Mouse (Mus musculus): Measurements from ENCODE around the gene Sectm1a.
"Not testable (repeated sequence)": the region's sequence is repeated elsewhere in the genome, so short reads cannot be mapped to it uniquely, and the experiment has no call there.

Gene Sectm1a

GRCm38 (mm10) chr11:121089756-121090546, 8.9 kb upstream of the Sectm1a start:
- DNase-seq: peak in 1 of 2 experiments; percentile 29

DNA sequence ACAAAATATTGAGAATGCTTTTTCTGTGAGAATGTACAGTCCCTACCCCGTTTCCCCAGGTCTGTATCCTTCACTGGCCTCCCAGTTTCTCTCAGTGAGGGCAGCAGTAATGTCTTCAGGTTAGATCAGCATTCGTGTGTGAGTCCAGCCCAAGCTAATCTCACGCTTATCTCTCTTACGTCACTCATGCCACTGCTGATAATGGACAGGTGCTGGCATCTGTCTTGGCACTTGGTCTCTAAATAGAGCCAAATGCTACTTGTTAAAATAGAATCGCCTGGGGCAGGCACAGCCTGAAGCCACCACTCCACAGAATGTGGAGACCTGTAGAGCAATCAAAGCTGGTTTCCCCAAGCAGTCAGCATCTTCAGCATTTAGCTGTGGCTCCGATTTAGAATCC, 8.0 kb upstream of the Sectm1a start:
- DNase-seq: peak in 1 of 2 experiments; percentile 16

DNA sequence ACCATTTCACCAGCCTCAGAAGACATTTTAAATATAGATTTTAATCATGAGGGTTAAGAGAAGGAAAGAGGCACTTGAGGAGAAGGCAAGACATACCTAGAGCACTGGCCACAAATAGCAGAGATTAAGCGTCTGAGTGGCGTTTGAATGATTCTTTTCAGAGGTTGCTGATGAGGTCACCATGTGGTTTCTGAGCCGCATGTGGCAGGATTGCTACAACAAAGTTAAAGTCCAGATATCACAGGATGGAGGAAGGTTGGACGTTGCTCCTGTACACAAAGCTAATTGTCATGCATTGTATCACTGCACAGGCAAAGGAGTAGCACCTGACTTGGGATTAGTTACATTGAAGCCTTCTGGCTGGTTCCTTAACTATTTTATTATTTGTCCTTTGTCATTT, 5.3 kb upstream of the Sectm1a start:
- DNase-seq: peak; percentile 28 to 54

DNA sequence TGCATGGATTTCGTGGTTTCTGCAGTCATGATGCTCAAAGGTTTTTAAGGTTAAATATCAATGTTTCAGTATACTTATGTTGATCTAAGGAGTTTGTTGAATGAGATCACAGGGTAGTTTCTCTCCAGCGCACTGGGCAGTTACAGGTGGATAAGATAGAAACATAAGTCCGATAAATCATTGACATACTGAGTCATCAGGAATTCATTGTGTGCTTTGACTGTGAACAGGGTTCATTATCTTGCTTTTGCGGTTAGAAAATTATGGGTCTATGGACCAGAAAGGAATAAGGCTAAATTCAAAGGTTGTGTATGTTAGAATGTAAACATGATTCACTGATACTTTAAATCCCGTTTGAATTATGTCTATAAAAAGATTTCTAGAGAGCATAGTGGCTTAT, 4.2 kb upstream of the Sectm1a start:
- peak in 1 of 2 experiments; percentile 29 for DNase-seq

DNA sequence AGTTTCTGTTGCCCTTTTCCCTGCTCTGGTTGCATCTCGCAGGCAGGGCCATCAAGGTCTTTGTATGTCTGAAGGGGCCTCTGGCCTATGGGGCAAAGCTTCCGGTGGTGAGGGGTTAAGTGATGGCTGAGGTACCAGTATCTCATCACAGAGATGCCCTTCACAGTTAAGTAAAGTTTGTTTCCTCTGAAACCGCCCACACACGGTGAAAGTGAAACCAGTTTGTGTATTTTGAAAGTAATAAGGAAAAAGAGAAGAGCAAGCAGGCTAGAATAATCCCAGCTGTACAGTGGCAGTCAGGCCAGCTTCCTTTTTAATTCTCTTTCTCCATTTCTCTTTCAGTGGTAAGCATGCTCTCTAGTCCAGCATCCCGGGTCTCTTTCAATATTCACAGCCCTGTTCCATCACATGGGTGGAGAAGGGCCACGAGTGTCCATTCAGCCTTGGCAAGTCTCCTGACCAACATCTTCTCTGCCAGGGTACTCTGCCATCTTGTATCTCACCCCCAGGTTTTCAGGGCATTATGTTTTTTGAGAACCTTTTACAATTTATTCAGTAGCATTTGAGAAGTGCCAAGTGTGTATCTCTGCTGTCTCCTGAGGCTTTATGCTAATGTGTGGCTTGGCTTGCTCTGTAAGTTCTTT, 2.0 kb upstream of the Sectm1a start:
- peak in 1 of 2 experiments; percentile 29 for DNase-seq

DNA sequence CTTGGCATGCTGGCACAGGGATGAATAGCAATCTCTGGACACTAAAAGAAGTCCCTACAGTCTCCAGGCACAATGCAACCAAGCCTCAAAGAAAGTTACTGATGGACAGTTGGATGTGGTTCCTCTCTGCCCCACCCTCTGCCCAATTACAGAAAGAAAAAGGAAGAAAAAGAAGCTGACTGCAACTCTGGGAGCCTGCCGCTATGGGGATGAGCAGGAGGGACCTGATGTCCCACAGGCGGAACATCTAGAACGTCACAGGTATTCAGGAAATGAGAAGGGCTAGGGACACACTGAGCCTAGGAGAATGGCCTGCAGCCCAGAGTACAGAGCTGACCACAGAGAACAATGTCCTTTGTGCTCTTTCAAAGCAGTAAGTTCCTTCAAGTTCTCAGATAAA, 1.2 kb upstream of the Sectm1a start:
- peak in 1 of 2 experiments; percentile 11 for DNase-seq

GRCm38 (mm10) chr11:121080330-121080729, 690 bp downstream of the Sectm1a start:
- no peak for DNase-seq

DNA sequence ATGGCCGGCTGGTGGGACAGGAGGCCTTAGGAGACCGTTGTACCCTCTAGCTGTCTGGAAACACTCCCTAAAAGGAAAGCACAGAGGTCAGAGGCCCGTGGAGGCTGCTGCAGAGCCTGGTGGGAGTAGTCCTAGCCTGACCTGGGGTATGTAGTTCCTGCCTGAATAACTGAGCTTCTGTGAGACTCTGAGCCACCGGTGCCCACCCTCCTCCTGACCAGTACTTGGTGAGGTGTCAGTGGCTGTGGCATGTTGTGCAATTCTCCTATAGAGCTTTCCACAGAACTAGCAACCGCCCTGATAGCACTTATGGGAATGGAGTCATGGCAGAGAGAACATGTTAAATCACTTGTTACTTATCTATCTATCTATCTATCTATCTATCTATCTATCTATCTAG, 5.4 kb downstream of the Sectm1a start:
- DNase-seq: peak in 1 of 2 experiments; percentile 15

DNA sequence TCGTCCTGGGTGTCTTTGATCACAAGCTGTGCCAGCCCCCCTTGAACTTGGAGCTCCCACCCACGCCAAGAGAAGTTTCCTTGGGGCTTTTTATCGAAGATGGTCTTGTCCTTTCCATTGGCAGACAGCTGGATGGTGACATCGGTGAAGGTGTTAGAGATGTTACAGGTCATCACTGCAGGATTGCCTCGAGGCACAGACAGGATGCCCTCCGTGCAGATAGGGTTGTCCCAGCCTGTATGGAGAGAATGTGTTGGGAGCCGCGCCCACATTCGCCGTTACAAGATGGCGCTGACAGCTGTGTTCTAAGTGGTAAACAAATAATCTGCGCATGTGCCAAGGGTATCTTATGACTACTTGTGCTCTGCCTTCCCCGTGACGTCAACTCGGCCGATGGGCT, 11.4 kb downstream of the Sectm1a start:
- not testable (repeated sequence) for DNase-seq

DNA sequence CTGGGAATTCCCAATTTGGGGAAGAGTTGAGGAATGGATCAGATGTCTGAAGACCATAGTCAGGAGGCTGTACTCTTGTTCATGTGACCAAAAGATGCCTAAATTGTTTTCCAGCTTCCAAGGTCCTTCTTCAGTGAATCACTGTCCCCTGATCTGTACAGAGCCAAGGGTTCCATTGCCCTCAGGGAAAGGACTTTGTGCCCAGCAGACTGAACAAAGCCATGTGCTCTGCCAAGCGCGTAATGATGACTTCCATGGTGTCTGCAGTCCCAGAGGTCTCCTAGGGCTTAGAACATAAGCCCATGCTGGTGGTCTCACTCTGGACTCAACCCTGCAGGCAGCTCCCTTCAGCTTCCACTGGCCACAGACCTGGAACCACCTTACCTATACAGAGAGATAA, 13.1 kb downstream of the Sectm1a start:
- DNase-seq: peak in 1 of 2 experiments; percentile 57

DNA sequence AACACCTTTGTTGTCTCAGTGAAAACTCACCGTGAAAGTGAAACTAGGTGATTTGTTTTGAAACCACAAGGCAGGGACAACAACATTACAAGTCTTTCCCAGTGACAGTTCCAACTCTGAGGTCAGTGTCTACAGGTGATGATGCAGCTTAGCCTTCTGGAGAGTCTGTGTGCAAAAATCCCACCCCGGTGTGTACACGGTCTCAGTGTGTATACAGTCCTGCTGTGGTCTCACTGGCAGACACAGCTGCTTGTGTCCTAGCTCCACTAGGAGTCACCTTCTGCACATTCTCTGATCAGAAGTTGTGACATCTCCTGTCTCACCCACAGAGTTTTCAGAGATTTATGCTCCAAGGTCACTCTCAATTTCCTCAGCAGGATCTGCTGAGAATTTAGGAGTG, 16.8 kb downstream of the Sectm1a start:
- no peak for DNase-seq

GRCm38 (mm10) chr11:121063379-121063778, 17.6 kb downstream of the Sectm1a start, which contains the start of gene Sectm1b:
Gene Sectm1b, minus strand, starts transcription at chr11:121063569.
- peak; percentile 49 to 79 for DNase-seq

DNA sequence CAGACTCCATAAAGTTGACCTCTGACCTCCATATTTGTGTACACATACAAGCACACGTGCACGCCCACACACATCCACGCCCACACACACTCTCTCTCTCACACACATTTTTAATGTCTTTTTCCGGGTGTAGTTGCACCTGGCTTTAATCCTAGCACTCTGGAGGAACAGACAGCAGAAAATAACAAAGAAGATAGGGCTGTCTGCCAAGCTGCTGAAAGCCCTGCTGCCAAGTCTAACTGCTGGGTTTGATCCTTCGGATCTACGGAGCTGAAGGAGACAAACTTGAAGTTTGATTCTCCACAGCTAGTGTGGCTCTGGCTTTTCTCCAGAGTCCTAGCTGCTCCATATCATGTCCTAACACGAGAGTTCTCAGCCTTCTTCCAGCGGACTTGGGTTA, 19.4 kb downstream of the Sectm1a start:
- no peak for DNase-seq

- not testable (repeated sequence) for DNase-seq
These were observed 20.5 kb downstream of the Sectm1a start for GRCm38 (mm10) chr11:121060401-121061067.

GRCm38 (mm10) chr11:121059471-121059870, 21.5 kb downstream of the Sectm1a start:
- DNase-seq: no peak

DNA sequence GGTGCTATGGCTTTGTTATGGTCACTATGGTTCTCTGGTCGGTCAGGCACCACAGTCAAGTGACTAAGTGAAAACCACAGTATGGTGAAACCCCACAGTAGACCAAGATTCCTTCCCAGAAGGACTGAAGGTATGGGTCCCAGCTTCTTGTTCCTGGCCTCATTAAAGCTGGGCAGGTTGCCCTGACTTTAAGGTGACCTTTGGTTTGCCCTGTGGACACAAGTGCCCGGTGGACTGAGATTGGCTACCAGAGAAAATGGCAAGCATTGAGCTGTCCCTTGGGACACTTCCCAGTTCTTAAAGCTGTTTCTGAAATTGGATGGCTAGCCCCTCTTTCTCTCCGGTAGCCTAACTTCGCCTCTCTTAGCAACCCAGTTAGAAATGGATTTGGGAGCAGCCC, 22.1 kb downstream of the Sectm1a start:
- DNase-seq: peak; percentile 74 to 81

DNA sequence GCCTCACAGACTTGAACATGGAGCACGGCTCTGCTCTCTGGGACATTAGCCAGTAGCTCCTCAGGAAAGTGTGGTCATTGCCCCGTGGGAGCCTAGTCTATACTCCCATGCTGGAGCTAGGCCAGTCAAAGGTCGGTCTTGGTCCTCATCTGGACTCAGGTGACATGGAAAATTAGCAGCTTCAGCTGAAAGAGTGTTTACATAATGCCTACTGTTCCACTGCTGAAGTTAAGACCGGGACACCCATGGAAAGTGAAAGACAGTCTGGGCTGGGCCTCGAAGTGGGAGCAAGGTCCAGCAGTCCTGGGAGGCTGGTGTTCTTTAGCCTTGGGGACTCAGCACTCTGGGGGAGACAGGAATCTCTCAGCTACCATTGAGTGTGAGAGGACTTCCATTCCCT, 22.9 kb downstream of the Sectm1a start:
- DNase-seq: peak; percentile 86 to 94

DNA sequence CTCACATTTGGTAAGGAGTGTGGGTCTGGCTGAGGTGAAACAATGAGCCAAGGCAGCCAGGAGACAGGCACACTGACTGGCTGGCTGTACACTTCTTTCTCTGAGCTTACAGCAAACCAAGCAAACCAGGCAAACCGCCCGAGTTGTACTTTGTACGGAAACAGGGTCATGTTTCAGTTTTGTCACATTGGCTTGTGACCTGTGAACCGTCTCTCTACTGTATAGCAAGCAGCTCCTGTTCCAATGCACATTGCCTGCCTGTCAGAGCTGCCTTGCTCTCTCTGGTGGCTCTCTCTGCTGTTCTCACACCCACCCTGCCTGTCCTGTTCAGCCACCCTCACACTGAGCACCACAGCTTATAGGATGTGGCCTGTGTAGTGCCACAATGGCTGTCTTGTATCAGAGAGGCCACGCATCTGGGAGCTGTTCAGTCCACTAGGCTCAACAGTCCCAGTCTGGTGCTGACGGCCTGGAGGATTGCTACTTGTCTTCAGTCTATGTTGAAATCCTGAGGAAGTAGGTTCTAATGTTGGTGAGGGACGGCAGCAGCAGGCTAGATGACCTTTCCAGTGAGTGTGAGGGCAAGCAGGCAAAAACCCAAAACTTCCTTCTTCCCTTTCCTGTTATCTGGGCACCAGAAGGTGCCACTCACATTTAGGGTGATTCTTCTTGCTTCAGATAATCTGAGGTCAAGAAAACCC, 24.3 kb downstream of the Sectm1a start:
- DNase-seq: peak; percentile 74 to 87

GRCm38 (mm10) chr11:121053536-121053935, 27.5 kb downstream of the Sectm1a start:
- DNase-seq: peak; percentile 83 to 92

GRCm38 (mm10) chr11:121052387-121052786, 28.6 kb downstream of the Sectm1a start:
- DNase-seq: peak; percentile 67 to 83

- peak in 1 of 2 experiments; percentile 28 for DNase-seq
These were observed 29.2 kb downstream of the Sectm1a start for GRCm38 (mm10) chr11:121051793-121052192.

DNA sequence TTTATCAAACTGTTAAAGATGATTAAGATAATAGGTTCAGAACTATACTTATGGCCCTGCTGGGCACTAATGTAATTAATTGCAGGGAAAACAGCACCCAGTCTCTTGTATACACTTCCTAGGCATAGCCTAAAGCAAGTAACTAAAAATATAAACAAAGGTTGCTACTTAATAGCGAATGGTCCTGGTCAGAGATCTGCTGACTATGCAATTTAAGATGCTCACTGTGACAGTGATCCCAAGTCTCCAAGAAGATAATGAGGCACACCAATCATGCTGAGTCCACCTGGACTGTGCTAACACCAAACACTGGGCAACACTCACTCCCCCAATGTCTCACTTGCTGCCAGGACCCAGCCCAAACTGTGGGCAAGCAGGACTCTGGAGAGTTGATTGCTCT, 31.2 kb downstream of the Sectm1a start:
- no peak for DNase-seq
